Mouse (Mus musculus): Measurements from ENCODE around the gene Scube2. TPM values are rescaled to one million over a fixed set of nuclear protein-coding genes. Genes with fewer than 3 reads are reported as not detected.

Scube2 gene
- polyA plus RNA-seq (2017; shearing (Covaris generic)), result not detected

GRCm38 (mm10) chr7:109865370-109866229 lies at the start of gene Scube2:
Scube2 (minus strand) TSS chr7:109865679.

GRCm38 (mm10) chr7:109781470-109782203 lies 83.8 kb downstream of the Scube2 start, which contains the start of gene Nrip3:
Nrip3 (minus strand) TSS chr7:109782025.

GRCm38 (mm10) chr7:109752008-109752925 lies 113.2 kb downstream of the Scube2 start, which contains the start of gene Tmem9b:
Tmem9b (minus strand) TSS chr7:109752875.

Other genes starting within 250 kb of the Scube2 start
- gene St5, start 162.1 kb downstream of the Scube2 start, polyA plus RNA-seq (2017; shearing (Covaris generic)), result 1.3 TPM
- 13.1 TPM for gene Akip1, start 162.0 kb downstream of the Scube2 start, polyA plus RNA-seq (2017; shearing (Covaris generic))
- gene BC051019, start 141.8 kb downstream of the Scube2 start, polyA plus RNA-seq (2017; shearing (Covaris generic)), result not detected
- 0.68 TPM for gene Ascl3, start 134.0 kb downstream of the Scube2 start, polyA plus RNA-seq (2017; shearing (Covaris generic))
- 141 TPM for gene Tmem9b, start 112.8 kb downstream of the Scube2 start, polyA plus RNA-seq (2017; shearing (Covaris generic))
- 1.6 TPM for gene Nrip3, start 83.7 kb downstream of the Scube2 start, polyA plus RNA-seq (2017; shearing (Covaris generic))
- gene Dennd5a, start 94.8 kb upstream of the Scube2 start, polyA plus RNA-seq (2017; shearing (Covaris generic)), result 17.7 TPM
- 48.2 TPM for gene Tmem41b, start 121.2 kb upstream of the Scube2 start, polyA plus RNA-seq (2017; shearing (Covaris generic))
- 35.2 TPM for gene Ipo7, start 152.6 kb upstream of the Scube2 start, polyA plus RNA-seq (2017; shearing (Covaris generic))
- gene Zfp143, start 195.5 kb upstream of the Scube2 start, polyA plus RNA-seq (2017; shearing (Covaris generic)), result 28.6 TPM